Mouse (Mus musculus): ENCODE measurements around the gene Ftsj1. TPM values are rescaled to one million over a fixed set of nuclear protein-coding genes. Genes with fewer than 3 reads are reported as not detected.

Gene Ftsj1
- polyA plus RNA-seq, 1 experiment from 2014 or later = 44.3 TPM

DNA sequence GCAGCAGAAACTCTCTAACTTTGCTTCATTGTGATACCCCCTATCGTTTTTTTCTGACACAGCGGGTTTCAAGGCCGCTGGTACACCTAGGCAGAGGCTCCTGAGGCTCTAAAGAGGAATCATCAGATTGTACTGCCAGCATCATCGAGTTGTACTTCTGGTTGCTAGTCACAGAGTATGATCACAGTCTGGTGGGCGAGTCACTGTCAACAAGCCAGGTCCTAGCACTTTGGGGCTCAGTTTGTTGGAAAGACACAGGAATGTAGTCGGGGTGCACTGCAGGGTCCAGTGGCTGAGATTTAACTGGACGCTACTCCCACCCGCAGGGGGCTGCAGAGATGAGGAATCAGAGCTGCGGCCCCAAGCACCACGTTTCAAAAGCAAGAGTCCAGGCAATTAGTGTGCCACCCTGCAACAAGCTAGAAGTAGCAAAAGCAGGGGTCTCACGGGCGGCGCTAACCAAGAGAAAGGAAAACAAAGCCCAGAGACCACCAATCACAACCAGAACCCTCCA lies 60.0 kb downstream of the Ftsj1 start:
- WGBS = 17% methylated on average over 13 of the region's 13 CpGs
- peak overlapping the region; percentile 42 for H3K4me3 ChIP-seq (ENCODE audit: low read depth, low read length)
- no peaks in the 10 kb centered on the region for H3K9me3 ChIP-seq (ENCODE audit: control insufficient read depth, low read length)
- H3K27ac ChIP-seq (ENCODE audit: low read depth, low read length) = peak overlapping the region; percentile 51; the same call in 1 of the 2 replicates
- ATAC-seq (ENCODE audit: low FRiP score) (no peak), DNase-seq (ENCODE audit: low spot score, missing footprints) (peak; percentile 92)
- no peaks in the 10 kb centered on the region for H3K36me3 ChIP-seq (ENCODE audit: control insufficient read depth, insufficient read depth, low read length)
- H3K4me1 ChIP-seq (ENCODE audit: control insufficient read depth, insufficient read depth, low read length) = peaks cover 2% of the 10 kb centered on the region; the same call in 1 of the 2 replicates
- H3K4me2 ChIP-seq = peak overlapping the region; percentile 57
- H3K27me3 ChIP-seq (ENCODE audit: control insufficient read depth, insufficient read depth, low read length) = no peaks in the 10 kb centered on the region
- peak overlapping the region; percentile 64 for H3K9ac ChIP-seq (ENCODE audit: low read length)

Other genes with a start within 250 kb of the Ftsj1 start
- not detected in 2 replicates for gene Glod5, start 233.9 kb downstream of the Ftsj1 start, polyA plus RNA-seq (2014; fragmentation: Nextera tagmentation; extraction: Ambion mirVana)
- 80.8 and 82.6 TPM in 2 replicates for gene Suv39h1, start 177.6 kb downstream of the Ftsj1 start, polyA plus RNA-seq (2014; fragmentation: Nextera tagmentation; extraction: Ambion mirVana)
- gene Was, start 161.9 kb downstream of the Ftsj1 start, polyA plus RNA-seq (2014; fragmentation: Nextera tagmentation; extraction: Ambion mirVana) = 0.26 and 0.34 TPM in 2 replicates
- 21.9 and 23.4 TPM in 2 replicates for gene Wdr13, start 119.5 kb downstream of the Ftsj1 start, polyA plus RNA-seq (2014; fragmentation: Nextera tagmentation; extraction: Ambion mirVana)
- gene Rbm3, start 106.5 kb downstream of the Ftsj1 start, polyA plus RNA-seq (2014; fragmentation: Nextera tagmentation; extraction: Ambion mirVana) = 439 and 458 TPM in 2 replicates
- gene Tbc1d25, start 76.2 kb downstream of the Ftsj1 start, polyA plus RNA-seq (2014; fragmentation: Nextera tagmentation; extraction: Ambion mirVana) = 11.5 and 11.6 TPM in 2 replicates
- 32.0 and 36.1 TPM in 2 replicates for gene Ebp, start 58.9 kb downstream of the Ftsj1 start, polyA plus RNA-seq (2014; fragmentation: Nextera tagmentation; extraction: Ambion mirVana)
- 14.7 and 15.9 TPM in 2 replicates for gene Porcn, start 45.9 kb downstream of the Ftsj1 start, polyA plus RNA-seq (2014; fragmentation: Nextera tagmentation; extraction: Ambion mirVana)
- 5.2 and 5.3 TPM in 2 replicates for gene Slc38a5, start 18.7 kb upstream of the Ftsj1 start, polyA plus RNA-seq (2014; fragmentation: Nextera tagmentation; extraction: Ambion mirVana)
- gene Ssxb10, start 75.0 kb upstream of the Ftsj1 start, polyA plus RNA-seq (2014; fragmentation: Nextera tagmentation; extraction: Ambion mirVana) = not detected in 2 replicates
- gene Ssxb9, start 114.6 kb upstream of the Ftsj1 start, polyA plus RNA-seq (2014; fragmentation: Nextera tagmentation; extraction: Ambion mirVana) = not detected in 2 replicates
- not detected in 2 replicates for gene Ssxb1, start 160.9 kb upstream of the Ftsj1 start, polyA plus RNA-seq (2014; fragmentation: Nextera tagmentation; extraction: Ambion mirVana)
- not detected in 2 replicates for gene Ssxb2, start 209.3 kb upstream of the Ftsj1 start, polyA plus RNA-seq (2014; fragmentation: Nextera tagmentation; extraction: Ambion mirVana)

All from midbrain, embryonic 11.5 days (tissue).